In the genomic region with DNA sequence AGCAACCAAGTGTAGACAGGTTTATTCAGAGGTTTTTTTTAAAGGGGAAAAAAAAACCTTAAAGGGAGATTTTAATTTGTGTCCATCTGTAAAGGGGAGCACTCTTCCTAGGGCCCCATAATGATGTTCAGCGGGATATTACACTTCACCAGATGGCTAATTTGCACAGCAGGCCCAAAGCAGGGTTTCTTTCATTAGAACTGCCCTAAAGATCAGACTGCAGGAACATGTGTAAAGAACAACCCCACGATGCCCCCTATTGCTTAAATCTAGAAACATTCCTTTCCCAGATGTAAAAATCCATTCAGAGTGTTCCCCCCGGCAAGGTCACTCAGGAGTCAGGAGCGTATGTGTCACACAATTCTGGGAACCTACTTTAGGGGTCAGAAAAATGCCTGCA, we compare ENCODE assay signal across 9 mouse cellular contexts.
DNase-seq lines count a peak whose midpoint lies in the region; ATAC-seq and TF ChIP-seq lines count a peak whose summit lies in the region.
"Had no signal": no experiment of that assay in that cellular context is flagged by ENCODE, and none has a peak within 500 bp of the region (broad histone marks: within the 10 kb centered on the region; RNA-seq: fewer than 3 reads in every experiment).

No protein-coding gene starts in this region.

- DNase-seq in kidney, adult 2 months, result peak; percentile 38
- peak; percentile 14 for DNase-seq in adipocyte (ENCODE audit: low spot score)
- DNase-seq in forebrain, embryonic 14.5 days (ENCODE audit: low spot score), result peak; percentile 68
- DNase-seq in limb, embryonic 11.5 days (ENCODE audit: low spot score), result peak; percentile 63
- DNase-seq in thymus, adult 2 months, result no peak
- DNase-seq in spleen, postnatal 14 days (ENCODE audit: low spot score in 2 of 2), result no peak
- DNase-seq in thymus, postnatal 25 days, result no peak

- H3K4me3 ChIP-seq in kidney, adult 2 months (ENCODE audit: insufficient read depth, low read depth, low read length), result no peak overlapping the region
- H3K4me3 ChIP-seq in kidney, embryonic 14.5 days (ENCODE audit: low read length), result no peak overlapping the region
- no peak overlapping the region for H3K4me3 ChIP-seq in forebrain, embryonic 14.5 days (ENCODE audit: low read depth, low read length)
- no peak overlapping the region for H3K4me3 ChIP-seq in limb, embryonic 11.5 days (ENCODE audit: low read depth, low read length)
- no peak overlapping the region for H3K4me3 ChIP-seq in thymus, adult 2 months (ENCODE audit: control insufficient read depth, insufficient read depth, low read length)

- H3K9ac ChIP-seq in kidney, embryonic 14.5 days (ENCODE audit: low read depth, low read length), result no peak overlapping the region
- no peak overlapping the region for H3K9ac ChIP-seq in forebrain, embryonic 14.5 days (ENCODE audit: low read length)
- no peak overlapping the region for H3K9ac ChIP-seq in limb, embryonic 11.5 days (ENCODE audit: low read length)

- H3K36me3 ChIP-seq in kidney, adult 2 months (ENCODE audit: control insufficient read depth, insufficient read depth, low read length), result no peaks in the 10 kb centered on the region
- no peaks in the 10 kb centered on the region for H3K36me3 ChIP-seq in kidney, embryonic 14.5 days (ENCODE audit: control insufficient read depth, insufficient read depth, low read length)
- no peaks in the 10 kb centered on the region for H3K36me3 ChIP-seq in forebrain, embryonic 14.5 days (ENCODE audit: control insufficient read depth, insufficient read depth, low read length)
- no peaks in the 10 kb centered on the region for H3K36me3 ChIP-seq in limb, embryonic 11.5 days (ENCODE audit: control insufficient read depth, insufficient read depth, low read length)
- H3K36me3 ChIP-seq in thymus, adult 2 months (ENCODE audit: control insufficient read depth, insufficient read depth, low read length), result no peaks in the 10 kb centered on the region

- no peak overlapping the region for H3K4me2 ChIP-seq in kidney, embryonic 14.5 days (replicated peaks; ENCODE audit: low read depth, low read length)
- no peak overlapping the region for H3K4me2 ChIP-seq in forebrain, embryonic 14.5 days (ENCODE audit: low read length)
- no peak overlapping the region for H3K4me2 ChIP-seq in limb, embryonic 11.5 days (ENCODE audit: low read depth, severe bottlenecking)

- TF ChIP-seq CTCF in kidney, adult 2 months (conservative IDR thresholded peaks at IDR 0.05; ENCODE audit: insufficient read depth, insufficient read length, low read depth, low read length), result no peak
- TF ChIP-seq CTCF in thymus, adult 2 months (IDR thresholded peaks at IDR 0.05; ENCODE audit: borderline replicate concordance, control insufficient read depth, extremely low read depth, insufficient read depth, low read length, poor library complexity), result no peak

- H3K27ac ChIP-seq in kidney, adult 2 months (ENCODE audit: insufficient read depth, low read depth, low read length), result no peak overlapping the region
- H3K27ac ChIP-seq in kidney, embryonic 14.5 days (ENCODE audit: low read depth, low read length), result no peak overlapping the region
- 0 out of 2 replicates have a peak overlapping the region, but pooled peaks have one; percentile 29 for H3K27ac ChIP-seq in forebrain, embryonic 14.5 days (ENCODE audit: low read depth, low read length)
- no peak overlapping the region for H3K27ac ChIP-seq in limb, embryonic 11.5 days (replicated peaks; ENCODE audit: low read depth, low read length)
- H3K27ac ChIP-seq in thymus, adult 2 months (ENCODE audit: control insufficient read depth, insufficient read depth, low read length), result no peak overlapping the region

- no peaks in the 10 kb centered on the region for H3K27me3 ChIP-seq in kidney, adult 2 months (replicated peaks; ENCODE audit: control insufficient read depth, insufficient read depth, low read length)
- H3K27me3 ChIP-seq in kidney, embryonic 14.5 days (ENCODE audit: control insufficient read depth, insufficient read depth, low read length), result no peaks in the 10 kb centered on the region
- no peaks in the 10 kb centered on the region for H3K27me3 ChIP-seq in forebrain, embryonic 14.5 days (replicated peaks; ENCODE audit: control insufficient read depth, insufficient read depth, low read length)
- no peaks in the 10 kb centered on the region for H3K27me3 ChIP-seq in limb, embryonic 11.5 days (ENCODE audit: control insufficient read depth, insufficient read depth, low read length)
- H3K27me3 ChIP-seq in thymus, adult 2 months (ENCODE audit: control insufficient read depth, insufficient read depth, low read length), result no peaks in the 10 kb centered on the region

- H3K4me1 ChIP-seq in kidney, adult 2 months (ENCODE audit: control insufficient read depth, insufficient read depth, low read length), result no peaks in the 10 kb centered on the region
- no peaks in the 10 kb centered on the region for H3K4me1 ChIP-seq in kidney, embryonic 14.5 days (ENCODE audit: control insufficient read depth, insufficient read depth, low read length)
- H3K4me1 ChIP-seq in forebrain, embryonic 14.5 days (ENCODE audit: control insufficient read depth, insufficient read depth, low read length), result peaks cover 6% of the 10 kb centered on the region
- peaks cover 2% of the 10 kb centered on the region; the same call in 1 of the 2 replicates for H3K4me1 ChIP-seq in limb, embryonic 11.5 days (ENCODE audit: control insufficient read depth, insufficient read depth, low read length)
- H3K4me1 ChIP-seq in thymus, adult 2 months (replicated peaks; ENCODE audit: control insufficient read depth, insufficient read depth, low read length), result no peaks in the 10 kb centered on the region

- WGBS in kidney, adult 2 months, result 52% methylated on average over 4 of the region's 4 CpGs
- WGBS in kidney, embryonic 14.5 days, result 30% methylated on average over 4 of the region's 4 CpGs
- 8% methylated on average over 4 of the region's 4 CpGs for WGBS in forebrain, embryonic 14.5 days
- 5% methylated on average over 4 of the region's 4 CpGs for WGBS in limb, embryonic 11.5 days
- 84% methylated on average over 4 of the region's 4 CpGs for WGBS in thymus, adult 2 months

- no peak for ATAC-seq in kidney, embryonic 14.5 days (ENCODE audit: low FRiP score, low TSS enrichment)
- peak; percentile 63; the same call in 1 of the 2 replicates for ATAC-seq in forebrain, embryonic 14.5 days
- 0 out of 2 replicates have a peak, but pooled peaks have one; percentile 44 for ATAC-seq in limb, embryonic 11.5 days (ENCODE audit: insufficient number of reproducible peaks, low FRiP score, low TSS enrichment, low read depth)
- ATAC-seq: CD4-positive, CD25-positive, alpha-beta regulatory T cell, adult 4 months had no signal

- no peaks in the 10 kb centered on the region for H3K9me3 ChIP-seq in kidney, embryonic 14.5 days (ENCODE audit: control insufficient read depth, low read length)
- no peaks in the 10 kb centered on the region for H3K9me3 ChIP-seq in forebrain, embryonic 14.5 days (replicated peaks; ENCODE audit: control insufficient read depth, low read length)
- no peaks in the 10 kb centered on the region for H3K9me3 ChIP-seq in limb, embryonic 11.5 days (ENCODE audit: control insufficient read depth, low read length)

- TF ChIP-seq POLR2A in kidney, adult 2 months (IDR thresholded peaks at IDR 0.05; ENCODE audit: low read depth, low read length), result no peak
- no peak for TF ChIP-seq POLR2A in thymus, adult 2 months (IDR thresholded peaks at IDR 0.05; ENCODE audit: control insufficient read depth, extremely low read depth, insufficient read depth, low read length, poor library complexity)

Comparison
In these comparisons a context has a peak if more than half of its experiments do, and no peak if none do; other contexts are left out.
1. DNase-seq: peak in kidney, adult 2 months (single experiment), adipocyte (single experiment), forebrain, embryonic 14.5 days (single experiment) and limb, embryonic 11.5 days (single experiment); none in thymus, adult 2 months (single experiment), spleen, postnatal 14 days (0 of 2) and thymus, postnatal 25 days (single experiment).